21 mouse cellular contexts compared by ENCODE assay signal in genomic region chr17:66801831-66802687, GRCm38 (mm10).
A peak's percentile ranks its signal among the peaks of the same experiment; 100 is the strongest.
DNase-seq lines count a peak whose midpoint lies in the region; ATAC-seq lines count a peak whose summit lies in the region.
"Had no signal": no experiment of that assay in that cellular context is flagged by ENCODE, and none has a peak within 500 bp of the region (broad histone marks: within the 10 kb centered on the region; RNA-seq: fewer than 3 reads in every experiment).

No protein-coding gene starts in this region.

- no peak overlapping the region for H3K27ac ChIP-seq in kidney, embryonic 15.5 days
- H3K27ac ChIP-seq in forebrain, embryonic 11.5 days (ENCODE audit: low read depth, low read length) = no peak overlapping the region
- H3K27ac ChIP-seq in limb, embryonic 13.5 days = no peak overlapping the region
- H3K27ac ChIP-seq: embryonic facial prominence, embryonic 13.5 days; heart, adult 2 months; heart, embryonic 15.5 days; hindbrain, embryonic 13.5 days; limb, embryonic 15.5 days had no signal

- H3K4me1 ChIP-seq in kidney, embryonic 15.5 days = 0 out of 2 replicates have a peak, but pooled peaks cover 2% of the 10 kb centered on the region
- no peaks in the 10 kb centered on the region for H3K4me1 ChIP-seq in forebrain, embryonic 11.5 days (replicated peaks; ENCODE audit: control insufficient read depth, insufficient read depth, low read length)
- peaks cover 9% of the 10 kb centered on the region for H3K4me1 ChIP-seq in limb, embryonic 13.5 days
- H3K4me1 ChIP-seq: heart, embryonic 15.5 days had no signal

- no peak for DNase-seq in kidney, adult 11 months
- DNase-seq in R1 (ENCODE audit: low read depth, low spot score) = peak; percentile 25
- no peak for DNase-seq in forebrain, embryonic 11.5 days (ENCODE audit: low spot score)
- no peak for DNase-seq in testis, postnatal 10 days (ENCODE audit: low spot score)
- no peak for DNase-seq in right cerebral cortex, postnatal 25 days
- DNase-seq in retina, embryonic 14.5 days (ENCODE audit: low spot score) = no peak
- DNase-seq: B cell, adult 2 months; cerebellum, adult 11-12 months; gastrocnemius, postnatal 10 days; heart, adult 2 months; kidney, postnatal 25 days; right cerebral cortex, postnatal 14 days; thymus, postnatal 36 days had no signal

- no peak overlapping the region for H3K9ac ChIP-seq in kidney, embryonic 15.5 days
- no peak overlapping the region for H3K9ac ChIP-seq in forebrain, embryonic 11.5 days (ENCODE audit: low read length)
- no peak overlapping the region for H3K9ac ChIP-seq in limb, embryonic 13.5 days
- H3K9ac ChIP-seq: embryonic facial prominence, embryonic 13.5 days; heart, embryonic 15.5 days; hindbrain, embryonic 13.5 days; limb, embryonic 15.5 days had no signal

- WGBS in kidney, embryonic 15.5 days = 29% methylated on average over 10 of the region's 10 CpGs
- WGBS in forebrain, embryonic 11.5 days = 45% methylated on average over 10 of the region's 10 CpGs
- WGBS in limb, embryonic 13.5 days = 32% methylated on average over 10 of the region's 10 CpGs

- no peak overlapping the region for H3K4me2 ChIP-seq in kidney, embryonic 15.5 days
- no peak overlapping the region for H3K4me2 ChIP-seq in forebrain, embryonic 11.5 days (ENCODE audit: low read depth, low read length, severe bottlenecking)
- no peak overlapping the region for H3K4me2 ChIP-seq in limb, embryonic 13.5 days (replicated peaks)
- H3K4me2 ChIP-seq: embryonic facial prominence, embryonic 13.5 days; heart, embryonic 15.5 days; hindbrain, embryonic 13.5 days; limb, embryonic 15.5 days had no signal

- H3K9me3 ChIP-seq in kidney, embryonic 15.5 days (replicated peaks) = no peaks in the 10 kb centered on the region
- no peaks in the 10 kb centered on the region for H3K9me3 ChIP-seq in forebrain, embryonic 11.5 days (ENCODE audit: control insufficient read depth, low read length)
- H3K9me3 ChIP-seq in limb, embryonic 13.5 days = no peaks in the 10 kb centered on the region
- H3K9me3 ChIP-seq: embryonic facial prominence, embryonic 13.5 days; heart, embryonic 15.5 days; hindbrain, embryonic 13.5 days; limb, embryonic 15.5 days had no signal

- H3K27me3 ChIP-seq in kidney, embryonic 15.5 days = no peaks in the 10 kb centered on the region
- H3K27me3 ChIP-seq in forebrain, embryonic 11.5 days (ENCODE audit: control insufficient read depth, insufficient read depth, low read length) = no peaks in the 10 kb centered on the region
- H3K27me3 ChIP-seq in limb, embryonic 13.5 days = no peaks in the 10 kb centered on the region
- H3K27me3 ChIP-seq: embryonic facial prominence, embryonic 13.5 days; heart, embryonic 15.5 days; hindbrain, embryonic 13.5 days; limb, embryonic 15.5 days; Patski had no signal

- no peaks in the 10 kb centered on the region for H3K36me3 ChIP-seq in kidney, embryonic 15.5 days
- no peaks in the 10 kb centered on the region for H3K36me3 ChIP-seq in forebrain, embryonic 11.5 days (ENCODE audit: control insufficient read depth, insufficient read depth, low read length)
- H3K36me3 ChIP-seq in limb, embryonic 13.5 days = no peaks in the 10 kb centered on the region
- H3K36me3 ChIP-seq: embryonic facial prominence, embryonic 13.5 days; heart, embryonic 15.5 days; hindbrain, embryonic 13.5 days; limb, embryonic 15.5 days had no signal

- ATAC-seq in kidney, embryonic 15.5 days (replicated peaks; ENCODE audit: low FRiP score) = 0 out of 2 replicates have a peak, but pooled peaks have one; percentile 60
- peak; percentile 63; the same call in 1 of the 2 replicates for ATAC-seq in forebrain, embryonic 11.5 days (replicated peaks; ENCODE audit: low FRiP score)
- ATAC-seq in limb, embryonic 13.5 days (ENCODE audit: low FRiP score, low read depth) = 0 out of 2 replicates have a peak, but pooled peaks have one; percentile 24
- ATAC-seq: intestine, postnatal 0 days; Patski had no signal

- no peak overlapping the region for H3K4me3 ChIP-seq in kidney, embryonic 15.5 days (replicated peaks)
- H3K4me3 ChIP-seq in forebrain, embryonic 11.5 days (ENCODE audit: low read depth, low read length) = no peak overlapping the region
- H3K4me3 ChIP-seq in limb, embryonic 13.5 days = no peak overlapping the region
- H3K4me3 ChIP-seq: embryonic facial prominence, embryonic 13.5 days; heart, adult 2 months; heart, embryonic 15.5 days; hindbrain, embryonic 13.5 days; limb, embryonic 15.5 days had no signal
